Mouse (Mus musculus) neural tube, embryonic 11.5 days (tissue): ENCODE measurements around the gene Cemip. TPM values are rescaled to one million over a fixed set of nuclear protein-coding genes. Genes with fewer than 3 reads are reported as not detected.

ENCODE experiments used
- ATAC-seq: fragments of 200-750 bp; cut with Nextera tagmentation; 2 replicates; pipeline ENCODE4 v1.8.0; 2017; ENCODE audit warnings: moderate number of reproducible peaks, mild to moderate bottlenecking, moderate TSS enrichment, moderate library complexity; ENCODE audit not compliant: insufficient read depth, low FRiP score, low TSS enrichment
- DNase-seq: peaks from one replicate; pipeline ENCODE4 v3.0.0-alpha.2; 2015; ENCODE audit warnings: low spot score
- H3K27ac ChIP-seq: fragments of 300-500 bp; sonication (generic); 2 replicates; pipeline ENCODE4 v1.5.1; 2014; ENCODE audit warnings: low read depth, mild to moderate bottlenecking, low read length
- H3K27me3 ChIP-seq: fragments of 300-500 bp; sonication (generic); 2 replicates; pipeline ENCODE4 v1.6.1; 2014; ENCODE audit warnings: mild to moderate bottlenecking, low read length, mixed read lengths; ENCODE audit not compliant: control insufficient read depth, insufficient read depth
- H3K36me3 ChIP-seq: fragments of 300-500 bp; sonication (generic); 2 replicates; pipeline ENCODE4 v1.6.1; 2014; ENCODE audit warnings: mild to moderate bottlenecking, low read length, moderate library complexity, mixed read lengths; ENCODE audit not compliant: control insufficient read depth, insufficient read depth
- H3K4me1 ChIP-seq: fragments of 300-500 bp; sonication (generic); 2 replicates; pipeline ENCODE4 v1.6.1; 2014; ENCODE audit warnings: low read length, mixed read lengths; ENCODE audit not compliant: control insufficient read depth, insufficient read depth
- H3K4me2 ChIP-seq: fragments of 300-500 bp; sonication (generic); 2 replicates; pipeline ENCODE4 v1.6.1; 2014; ENCODE audit warnings: low read depth, mild to moderate bottlenecking, moderate library complexity
- H3K4me3 ChIP-seq: fragments of 300-500 bp; sonication (generic); 2 replicates; pipeline ENCODE4 v1.5.1; 2014; ENCODE audit warnings: low read depth, low read length
- H3K9ac ChIP-seq: fragments of 300-500 bp; sonication (generic); 2 replicates; pipeline ENCODE4 v1.6.1; 2014; ENCODE audit warnings: mild to moderate bottlenecking, low read length
- H3K9me3 ChIP-seq: fragments of 300-500 bp; sonication (generic); 2 replicates; pipeline ENCODE4 v1.6.1; 2016; ENCODE audit warnings: low read length; ENCODE audit not compliant: control insufficient read depth
- WGBS: fragments of 180-500 bp; shearing (Covaris S2); extraction: QIAGEN DNeasy Blood & Tissue Kit; methylation state at CpG from one replicate; pipeline ENCODE4 v1.1.7; 2014; 5-methylcytosine and 5-hydroxymethylcytosine counted together
- polyA plus RNA-seq: library from polyadenylated mRNA; unstranded; fragments of >200 nt; fragmentation: Nextera tagmentation; extraction: Ambion mirVana; gene quantifications from 2 replicates; pipeline ENCODE4 v1.2.1, GENCODE M21; 2014

Gene Cemip
- polyA plus RNA-seq, 1 experiment from 2014 or later = 0.11 TPM

GRCm38 (mm10) chr7:84004357-84004756 lies 81.9 kb downstream of the Cemip start:
- Histone ChIP-seq H3K36me3 (no peaks in the 10 kb centered on the region), H3K4me1 (no peaks in the 10 kb centered on the region), H3K27me3 (no peaks in the 10 kb centered on the region), H3K27ac (no peak overlapping the region), H3K4me2 (no peak overlapping the region), H3K9ac (no peak overlapping the region), H3K9me3 (no peaks in the 10 kb centered on the region), H3K4me3 (no peak overlapping the region)
- DNase-seq (no peak), ATAC-seq (no peak)
- 77% methylated on average over 6 of the region's 6 CpGs for WGBS

GRCm38 (mm10) chr7:84001516-84001915 lies 84.8 kb downstream of the Cemip start:
- H3K4me1 ChIP-seq = no peaks in the 10 kb centered on the region
- no peaks in the 10 kb centered on the region for H3K36me3 ChIP-seq
- ATAC-seq = no peak
- 80% methylated on average over 3 of the region's 3 CpGs for WGBS
- no peak overlapping the region for H3K9ac ChIP-seq
- no peaks in the 10 kb centered on the region for H3K9me3 ChIP-seq
- no peak overlapping the region for H3K4me2 ChIP-seq
- H3K27me3 ChIP-seq = no peaks in the 10 kb centered on the region
- no peak overlapping the region for H3K27ac ChIP-seq
- H3K4me3 ChIP-seq = no peak overlapping the region
- no peak for DNase-seq

DNA sequence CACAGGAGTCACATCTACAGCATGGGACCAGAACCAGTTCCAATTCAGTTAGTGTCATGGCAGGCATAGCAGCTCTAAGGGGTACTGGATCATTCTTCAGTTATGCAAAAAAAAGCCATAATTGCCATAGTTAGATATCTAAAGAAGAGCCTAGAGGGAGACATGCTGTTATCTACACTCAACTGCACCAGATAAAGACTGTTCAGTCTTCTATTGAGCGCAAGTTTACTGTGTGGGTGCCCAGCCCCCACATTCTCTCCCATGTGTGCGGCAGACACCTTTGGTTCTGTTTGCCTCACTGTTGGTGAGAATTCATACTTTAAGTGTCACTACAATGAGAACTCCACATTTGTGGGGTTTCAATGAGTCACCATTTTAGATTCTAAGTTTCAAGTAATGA lies 85.6 kb downstream of the Cemip start:
- no peak for ATAC-seq
- DNase-seq = no peak
- no peaks in the 10 kb centered on the region for H3K9me3 ChIP-seq
- no peak overlapping the region for H3K27ac ChIP-seq
- no peak overlapping the region for H3K9ac ChIP-seq
- H3K4me2 ChIP-seq = no peak overlapping the region
- no peaks in the 10 kb centered on the region for H3K4me1 ChIP-seq
- no peaks in the 10 kb centered on the region for H3K36me3 ChIP-seq
- no peak overlapping the region for H3K4me3 ChIP-seq
- no peaks in the 10 kb centered on the region for H3K27me3 ChIP-seq
- 94% methylated on average over 2 of the region's 2 CpGs for WGBS

- Histone ChIP-seq H3K4me3 (no peak overlapping the region), H3K36me3 (no peaks in the 10 kb centered on the region), H3K4me1 (no peaks in the 10 kb centered on the region), H3K4me2 (no peak overlapping the region), H3K27me3 (no peaks in the 10 kb centered on the region), H3K9me3 (no peaks in the 10 kb centered on the region), H3K27ac (no peak overlapping the region), H3K9ac (no peak overlapping the region)
- DNase-seq (no peak), ATAC-seq (no peak)
- 93% methylated on average over 1 of the region's 1 CpGs for WGBS
Observed at GRCm38 (mm10) chr7:83999647-84000046, 86.7 kb downstream of the Cemip start.

DNA sequence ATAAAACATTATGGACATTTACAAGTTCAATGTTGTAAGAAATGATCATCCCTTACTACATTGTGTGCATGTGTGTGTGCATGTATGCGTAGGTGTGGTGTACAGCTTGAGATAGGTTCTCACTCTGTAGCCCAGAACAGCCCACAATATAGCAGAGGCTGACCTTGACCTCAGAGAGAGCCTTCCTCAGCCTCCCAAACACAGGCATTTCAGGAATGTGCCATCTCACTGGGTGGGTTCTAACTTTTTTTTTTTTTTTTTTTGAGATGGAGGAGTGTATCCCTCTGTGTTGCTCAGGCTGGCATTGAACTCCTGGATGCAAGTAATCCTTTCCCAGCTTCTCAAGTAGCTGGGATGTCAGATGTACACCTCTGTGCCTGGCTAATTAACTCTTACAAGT lies 92.0 kb downstream of the Cemip start:
- H3K9me3 ChIP-seq = no peaks in the 10 kb centered on the region
- no peaks in the 10 kb centered on the region for H3K4me1 ChIP-seq
- no peak overlapping the region for H3K9ac ChIP-seq
- no peak for ATAC-seq
- H3K4me2 ChIP-seq = no peak overlapping the region
- no peaks in the 10 kb centered on the region for H3K27me3 ChIP-seq
- H3K36me3 ChIP-seq = no peaks in the 10 kb centered on the region
- H3K27ac ChIP-seq = no peak overlapping the region
- DNase-seq = no peak
- WGBS = 90% methylated on average over 1 of the region's 1 CpGs
- no peak overlapping the region for H3K4me3 ChIP-seq

DNA sequence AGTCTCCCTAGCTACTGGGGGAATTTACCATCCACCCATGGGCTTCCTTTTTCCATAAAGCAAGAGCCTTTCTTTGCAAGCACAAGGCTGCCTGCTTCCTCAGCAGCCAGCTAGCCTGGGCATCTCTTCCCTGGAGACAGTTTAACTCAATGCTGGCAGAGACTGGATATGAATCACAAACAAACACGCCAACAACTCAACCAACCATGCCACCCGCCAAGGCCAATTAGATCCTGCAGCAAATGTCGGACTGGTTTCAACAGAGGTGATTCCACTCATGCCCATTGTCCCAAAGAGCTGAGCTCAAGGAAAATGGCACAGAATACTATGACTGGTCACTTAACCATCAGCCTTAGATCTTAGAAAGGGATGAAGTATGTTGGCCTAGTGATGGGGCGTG lies 97.0 kb downstream of the Cemip start:
- no peak for ATAC-seq
- 98% methylated on average over 4 of the region's 4 CpGs for WGBS
- Histone ChIP-seq H3K9me3 (no peaks in the 10 kb centered on the region), H3K9ac (no peak overlapping the region), H3K36me3 (no peaks in the 10 kb centered on the region), H3K4me2 (no peak overlapping the region), H3K4me3 (no peak overlapping the region), H3K4me1 (no peaks in the 10 kb centered on the region), H3K27me3 (no peaks in the 10 kb centered on the region), H3K27ac (no peak overlapping the region)
- no peak for DNase-seq

- no peaks in the 10 kb centered on the region for H3K36me3 ChIP-seq
- 73% methylated on average over 2 of the region's 2 CpGs for WGBS
- ATAC-seq = no peak
Observed at GRCm38 (mm10) chr7:83985751-83986150, 100.6 kb downstream of the Cemip start.

DNA sequence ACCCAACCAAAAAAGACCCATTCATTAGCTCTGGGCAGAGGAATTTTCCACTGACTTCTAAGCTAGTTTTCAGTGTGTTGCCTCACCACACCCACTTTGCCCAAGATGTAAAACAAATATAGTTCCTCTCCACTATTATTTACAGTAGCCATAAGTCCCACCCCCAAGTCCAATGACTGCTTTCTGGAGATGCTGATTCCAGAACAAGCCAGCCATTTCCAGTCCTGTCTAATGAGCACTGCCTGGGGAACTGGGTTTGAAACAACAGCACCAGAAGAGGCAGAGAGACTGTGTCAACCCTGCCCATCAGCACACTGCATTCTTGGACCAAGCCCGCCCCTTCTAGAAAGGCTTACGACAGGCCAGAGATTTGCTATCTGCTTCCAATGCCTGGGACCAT lies 103.7 kb downstream of the Cemip start:
- DNase-seq = no peak
- no peaks in the 10 kb centered on the region for H3K27me3 ChIP-seq

More at GRCm38 (mm10) chr7:83985751-83986150, 100.6 kb downstream of the Cemip start:
- no peaks in the 10 kb centered on the region for H3K27me3 ChIP-seq
- H3K4me2 ChIP-seq = no peak overlapping the region
- H3K9me3 ChIP-seq = no peaks in the 10 kb centered on the region
- no peak overlapping the region for H3K4me3 ChIP-seq
- no peak overlapping the region for H3K9ac ChIP-seq
- H3K4me1 ChIP-seq = no peaks in the 10 kb centered on the region
- no peak for DNase-seq
- no peak overlapping the region for H3K27ac ChIP-seq

GRCm38 (mm10) chr7:83978945-83979536 lies 107.3 kb downstream of the Cemip start:
- H3K4me3 ChIP-seq = no peak overlapping the region
- no peaks in the 10 kb centered on the region for H3K4me1 ChIP-seq
- 65% methylated on average over 1 of the region's 1 CpGs for WGBS
- no peak overlapping the region for H3K4me2 ChIP-seq
- ATAC-seq (no peak), DNase-seq (no peak)
- H3K27me3 ChIP-seq = no peaks in the 10 kb centered on the region
- H3K36me3 ChIP-seq = no peaks in the 10 kb centered on the region
- no peak overlapping the region for H3K9ac ChIP-seq
- no peak overlapping the region for H3K27ac ChIP-seq
- no peaks in the 10 kb centered on the region for H3K9me3 ChIP-seq

More for the DNA sequence above, 103.7 kb downstream of the Cemip start:
- H3K27ac ChIP-seq = no peak overlapping the region
- no peak overlapping the region for H3K9ac ChIP-seq
- 70% methylated on average over 2 of the region's 2 CpGs for WGBS
- H3K4me2 ChIP-seq = no peak overlapping the region
- H3K9me3 ChIP-seq = no peaks in the 10 kb centered on the region
- no peaks in the 10 kb centered on the region for H3K36me3 ChIP-seq
- H3K4me3 ChIP-seq = no peak overlapping the region
- no peaks in the 10 kb centered on the region for H3K4me1 ChIP-seq
- ATAC-seq = no peak
